19 mouse cellular contexts compared by ENCODE assay signal in the genomic region with DNA sequence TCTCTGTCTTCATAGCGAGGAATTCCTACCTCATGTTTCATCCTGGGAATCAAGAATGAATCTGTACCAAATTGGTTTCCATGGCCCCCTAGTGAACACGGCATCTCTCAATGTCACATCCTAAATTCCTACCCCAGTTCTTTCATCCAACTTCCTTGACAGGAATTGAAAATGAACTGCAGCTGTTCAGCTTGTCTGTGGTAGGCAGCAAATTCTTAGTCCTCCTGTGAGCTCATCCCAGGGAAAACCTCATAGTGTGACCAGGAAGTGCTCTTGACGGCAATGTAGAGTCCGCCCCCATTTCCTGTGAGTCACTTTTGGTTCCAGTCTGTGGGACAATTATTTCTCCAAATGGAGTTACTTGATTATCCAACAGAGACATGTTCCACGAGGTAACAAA. TPM values are rescaled to one million over a fixed set of nuclear protein-coding genes. Genes with fewer than 3 reads are reported as not detected.
DNase-seq lines count a peak whose midpoint lies in the region; ATAC-seq and TF ChIP-seq lines count a peak whose summit lies in the region.
"Had no signal": no experiment of that assay in that cellular context is flagged by ENCODE, and none has a peak within 500 bp of the region (broad histone marks: within the 10 kb centered on the region; RNA-seq: fewer than 3 reads in every experiment).

No protein-coding gene starts in this region.

- DNase-seq in heart, postnatal 4 days, result peak; percentile 17
- DNase-seq in heart, adult 2 months, result no peak
- peak; percentile 72 for DNase-seq in 3T3-L1 (ENCODE audit: low read depth, low spot score)
- peak; percentile 33 for DNase-seq in embryo, embryonic 10.5 days (ENCODE audit: low spot score)
- no peak for DNase-seq in thymus, adult 18-20 months
- no peak for DNase-seq in layer of hippocampus, adult 9-11 months
- DNase-seq: adrenal gland, adult 2 months; cerebellum, postnatal 10 days; kidney, postnatal 4 days; right cerebral cortex, postnatal 25 days; thymus, postnatal 4 days had no signal

- 31% methylated on average over 5 of the region's 5 CpGs for WGBS in heart, adult 2 months

- ATAC-seq in megakaryocyte, adult 5-6 weeks (ENCODE audit: poor library complexity, severe bottlenecking), result 0 out of 2 replicates have a peak, but pooled peaks have one; percentile 28
- ATAC-seq: forebrain, embryonic 15.5 days; intestine, postnatal 0 days had no signal

- no peaks in the 10 kb centered on the region for H3K4me1 ChIP-seq in heart, adult 2 months (ENCODE audit: control insufficient read depth, insufficient read depth, low read length)
- H3K4me1 ChIP-seq: forebrain, embryonic 15.5 days; midbrain, embryonic 10.5 days; neural tube, embryonic 15.5 days had no signal

- no peak overlapping the region for H3K27ac ChIP-seq in heart, adult 2 months
- H3K27ac ChIP-seq: forebrain, embryonic 15.5 days; hindbrain, embryonic 14.5 days; midbrain, embryonic 10.5 days; neural tube, embryonic 15.5 days; stomach, postnatal 0 days had no signal

- no peak for TF ChIP-seq EP300 in heart, adult 2 months (IDR thresholded peaks at IDR 0.05; ENCODE audit: insufficient read depth, low read depth, low read length)

- intact Hi-C loops in heart, adult 2 months (cut with DNase I), result no loop called here

- H3K4me3 ChIP-seq in heart, adult 2 months, result no peak overlapping the region
- H3K4me3 ChIP-seq: forebrain, embryonic 15.5 days; midbrain, embryonic 10.5 days; neural tube, embryonic 15.5 days had no signal

- no peaks in the 10 kb centered on the region for H3K27me3 ChIP-seq in heart, adult 2 months (ENCODE audit: control insufficient read depth, insufficient read depth, low read length)
- H3K27me3 ChIP-seq: forebrain, embryonic 15.5 days; neural tube, embryonic 15.5 days had no signal

- H3K36me3 ChIP-seq in heart, adult 2 months (ENCODE audit: control insufficient read depth, insufficient read depth, low read length), result no peaks in the 10 kb centered on the region
- H3K36me3 ChIP-seq: forebrain, embryonic 15.5 days; G1E; midbrain, embryonic 10.5 days; neural tube, embryonic 15.5 days had no signal

- H3K9ac ChIP-seq in heart, adult 2 months (ENCODE audit: low read depth, low read length), result no peak overlapping the region
- H3K9ac ChIP-seq: forebrain, embryonic 15.5 days; hindbrain, embryonic 14.5 days; neural tube, embryonic 15.5 days had no signal

- TF ChIP-seq CTCF in heart, adult 2 months (IDR thresholded peaks at IDR 0.05), result no peak

- no peak for TF ChIP-seq POLR2A in heart, adult 2 months (IDR thresholded peaks at IDR 0.05; ENCODE audit: insufficient read depth, low read depth, low read length)

- H3K79me2 ChIP-seq in heart, adult 2 months (replicated peaks; ENCODE audit: control insufficient read depth, insufficient read depth, low read length), result no peaks in the 10 kb centered on the region

RNA-seq across cellular contexts. Expression of a gene that starts 37.0 kb away (rescaled TPM):
- total RNA-seq in heart, postnatal 4 days (2021), result 10 to 100 TPM; 40.9 to 41.6 TPM
- total RNA-seq in heart, adult 2 months (2021), result under 1 TPM; 0.16 to 0.41 TPM
- polyA plus RNA-seq in heart, adult 2 months (2012; rRNA removed), result 0.79 and 1.00 TPM in 2 replicates
- 0.34 and 0.76 TPM in 2 replicates for total RNA-seq in megakaryocyte, adult 5-6 weeks (2015)
- total RNA-seq in megakaryocyte, adult 5-6 weeks (2017), result 0.77 and 0.98 TPM in 2 replicates
- polyA plus RNA-seq: G1E had no signal

Comparison
In these comparisons a context has a peak if more than half of its experiments do, and no peak if none do; other contexts are left out.
1. DNase-seq: peak in heart, postnatal 4 days (single experiment), 3T3-L1 (single experiment) and embryo, embryonic 10.5 days (single experiment); none in heart, adult 2 months (0 of 2), thymus, adult 18-20 months (0 of 2) and layer of hippocampus, adult 9-11 months (single experiment).
2. RNA of a gene that starts 37.0 kb away (total RNA-seq): 40.9 to 41.6 TPM in heart, postnatal 4 days; 0.34 to 0.98 TPM in megakaryocyte, adult 5-6 weeks and 0.16 to 0.41 TPM in heart, adult 2 months; every median in the first group is over 10 times any median in the second.